Mouse (Mus musculus) retina, postnatal 7 days (tissue): ENCODE data around the gene Frk.
"Not testable (repeated sequence)": the region's sequence is repeated elsewhere in the genome, so short reads cannot be mapped to it uniquely, and the experiment has no call there.

Source experiments
- DNase-seq: peaks from one replicate; pipeline ENCODE4 v3.0.0-alpha.2; 2012; ENCODE audit warnings: low read depth, low spot score

The Frk gene

DNA sequence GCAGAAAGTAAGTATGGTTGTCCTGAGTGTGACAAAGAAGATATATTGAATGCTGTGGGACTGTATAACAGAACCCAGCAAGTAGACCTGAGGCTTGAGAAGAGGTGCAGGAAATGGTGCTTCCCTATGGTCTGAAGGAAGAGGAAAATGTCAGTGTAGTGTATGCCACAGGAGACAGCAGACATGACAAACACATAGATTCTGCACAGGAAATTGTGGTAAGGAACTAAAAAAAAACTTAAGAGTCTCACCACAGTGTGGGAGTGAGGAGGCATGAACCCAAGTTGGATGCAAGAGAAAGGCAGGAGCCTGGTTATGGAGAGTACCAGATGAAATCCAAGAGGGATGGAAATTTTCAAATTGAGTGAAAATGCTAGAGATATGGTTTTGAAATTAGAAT is 132.3 kb downstream of the Frk start:
- DNase-seq = no peak

DNA sequence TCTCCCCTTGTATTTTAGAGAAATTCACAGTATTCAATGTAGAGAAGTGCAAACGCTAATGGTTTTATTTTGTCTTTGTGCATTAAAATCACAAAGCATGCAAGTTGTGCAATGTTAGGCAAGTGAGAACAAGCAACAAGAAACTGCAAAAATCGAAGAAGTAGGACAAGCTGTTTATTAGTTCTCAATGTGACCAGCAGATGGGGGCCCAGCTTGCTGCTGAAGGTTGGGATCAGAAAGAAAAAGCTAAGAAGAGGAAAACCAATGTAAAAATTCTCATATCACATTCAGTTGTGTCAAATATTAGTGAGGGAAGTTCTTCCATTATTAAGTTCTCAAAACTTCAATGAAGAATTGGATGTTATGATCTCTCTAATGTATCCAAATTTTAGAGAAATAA is 134.0 kb downstream of the Frk start:
- peak; percentile 5 for DNase-seq

DNA sequence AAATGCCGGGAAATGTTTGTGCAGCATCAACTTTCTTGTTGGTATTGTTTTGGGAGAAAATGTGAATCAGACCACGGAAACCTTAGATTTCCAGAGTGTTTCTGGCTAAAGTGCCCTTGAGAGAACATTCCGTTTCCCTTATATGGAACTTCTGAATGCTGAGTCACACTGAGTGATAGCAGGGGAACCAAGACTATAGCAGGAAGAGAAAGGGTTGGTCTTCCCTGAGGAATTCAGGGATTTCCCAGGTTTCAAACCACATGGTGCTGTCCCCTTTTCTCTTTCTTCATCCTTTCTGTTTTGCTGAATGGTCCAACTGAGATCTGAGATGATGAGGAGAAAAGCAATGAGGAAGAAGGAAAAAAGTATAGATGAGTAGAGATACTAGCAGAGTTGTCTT is 135.3 kb downstream of the Frk start:
- no peak for DNase-seq

DNA sequence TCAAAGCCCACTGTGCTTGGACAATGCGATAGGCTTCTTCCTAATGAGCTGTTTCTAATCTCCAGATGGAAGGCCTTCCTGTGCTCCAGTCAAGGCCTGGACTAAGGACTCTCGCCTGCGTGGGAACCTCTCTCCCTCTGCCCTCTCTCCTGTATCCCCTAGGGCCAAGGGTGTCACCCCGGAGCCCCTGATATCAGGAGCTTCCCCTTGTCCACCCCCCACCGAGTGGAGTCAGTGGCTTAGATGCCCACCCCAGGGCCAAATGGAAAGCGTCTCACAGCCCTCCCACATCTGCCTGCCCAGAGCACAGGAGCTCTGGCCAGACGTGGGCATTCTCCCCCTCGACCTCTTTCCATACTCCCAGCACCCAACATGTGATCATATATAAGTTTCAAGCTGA is 137.3 kb downstream of the Frk start:
- not testable (repeated sequence) for DNase-seq

DNA sequence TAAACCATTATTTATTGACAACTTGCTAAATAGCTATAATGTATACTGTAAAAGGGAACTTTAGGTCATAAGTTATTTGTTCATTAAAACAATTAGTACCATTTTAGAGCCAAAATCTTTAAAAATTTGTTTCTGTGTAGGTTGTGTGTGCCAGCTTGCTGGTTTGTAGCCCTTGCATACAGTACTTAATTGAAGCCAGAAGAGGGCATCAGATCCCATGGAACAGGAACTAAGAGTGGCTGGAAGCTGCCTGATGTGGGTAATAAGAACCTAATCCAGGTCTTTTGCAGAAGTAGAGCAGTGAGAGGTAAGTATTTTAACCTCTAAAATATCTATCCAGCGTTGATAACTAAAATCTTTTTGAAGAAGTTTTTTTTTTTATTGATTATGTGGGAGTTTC is 155.0 kb downstream of the Frk start:
- no peak for DNase-seq
